Mouse (Mus musculus) bone marrow macrophage, adult 2 months (primary cell): ENCODE measurements around the gene Galm. TPM values are rescaled to one million over a fixed set of nuclear protein-coding genes. Genes with fewer than 3 reads are reported as not detected.

Experiments
- H3K27ac ChIP-seq: 2 replicates; pipeline ENCODE4 v1.5.1; 2012; ENCODE audit warnings: low read depth, low read length; ENCODE audit not compliant: insufficient read depth
- H3K4me1 ChIP-seq: 2 replicates; pipeline ENCODE4 v1.6.1; 2012; ENCODE audit warnings: low read length; ENCODE audit not compliant: control insufficient read depth, insufficient read depth
- H3K4me3 ChIP-seq: 2 replicates; pipeline ENCODE4 v1.5.1; 2012; ENCODE audit warnings: mild to moderate bottlenecking, low read length, moderate library complexity; ENCODE audit not compliant: insufficient read depth
- CTCF ChIP-seq: IDR thresholded peaks from 2 replicates; pipeline ENCODE4 v1.5.1; 2012; ENCODE audit warnings: low read depth, mild to moderate bottlenecking, low read length, moderate library complexity
- POLR2A ChIP-seq: IDR thresholded peaks from 2 replicates; pipeline ENCODE4 v1.6.1; 2012; ENCODE audit warnings: mild to moderate bottlenecking, low read depth, low read length, borderline replicate concordance
- polyA plus RNA-seq: library from polyadenylated mRNA; stranded (reverse); fragments of >200 nt; gene quantifications from 2 replicates; pipeline ENCODE4 v1.2.4, GENCODE M21; 2012; ENCODE audit not compliant: missing spikeins, insufficient read depth, insufficient read length

The Galm gene
- polyA plus RNA-seq, 1 experiment = 18.2 TPM

- H3K4me3 ChIP-seq = no peak overlapping the region
- no peak overlapping the region for H3K27ac ChIP-seq
- TF ChIP-seq POLR2A = no peak
- no peak for TF ChIP-seq CTCF
- H3K4me1 ChIP-seq = peaks cover 25% of the 10 kb centered on the region
Measured at GRCm38 (mm10) chr17:80126166-80126565, 1.1 kb upstream of the Galm start.

GRCm38 (mm10) chr17:80128476-80128990 is 1.3 kb downstream of the Galm start:
- H3K4me1 ChIP-seq = peaks cover 37% of the 10 kb centered on the region
- H3K4me3 ChIP-seq = peak overlapping the region; percentile 55
- H3K27ac ChIP-seq = peak overlapping the region; percentile 94
- TF ChIP-seq CTCF (no peak), POLR2A (no peak)

- Histone ChIP-seq H3K4me3 (no peak overlapping the region), H3K4me1 (peaks cover 37% of the 10 kb centered on the region), H3K27ac (no peak overlapping the region)
- no peak for TF ChIP-seq CTCF
- no peak for TF ChIP-seq POLR2A
Measured at GRCm38 (mm10) chr17:80129387-80129786, 2.1 kb downstream of the Galm start.

- Histone ChIP-seq H3K4me3 (no peak overlapping the region), H3K4me1 (peaks cover 32% of the 10 kb centered on the region), H3K27ac (peak overlapping the region; percentile 9; the same call in 1 of the 2 replicates)
- no peak for TF ChIP-seq POLR2A
- no peak for TF ChIP-seq CTCF
Measured at GRCm38 (mm10) chr17:80130718-80131430, 3.6 kb downstream of the Galm start.

- TF ChIP-seq POLR2A = no peak
- TF ChIP-seq CTCF = no peak
- no peak overlapping the region for H3K27ac ChIP-seq
- H3K4me1 ChIP-seq = peaks cover 32% of the 10 kb centered on the region
- H3K4me3 ChIP-seq = no peak overlapping the region
Measured at GRCm38 (mm10) chr17:80131431-80131766, 4.1 kb downstream of the Galm start.

GRCm38 (mm10) chr17:80131838-80132237 is 4.6 kb downstream of the Galm start:
- no peak overlapping the region for H3K27ac ChIP-seq
- H3K4me3 ChIP-seq = no peak overlapping the region
- TF ChIP-seq POLR2A (no peak), CTCF (no peak)
- peaks cover 30% of the 10 kb centered on the region for H3K4me1 ChIP-seq

- TF ChIP-seq POLR2A = no peak
- TF ChIP-seq CTCF = no peak
- H3K27ac ChIP-seq = no peak overlapping the region
- H3K4me1 ChIP-seq = peaks cover 30% of the 10 kb centered on the region
- H3K4me3 ChIP-seq = no peak overlapping the region
Measured at GRCm38 (mm10) chr17:80132502-80132901, 5.2 kb downstream of the Galm start.

GRCm38 (mm10) chr17:80138434-80139162 is 11.3 kb downstream of the Galm start:
- Histone ChIP-seq H3K4me3 (peak overlapping the region; percentile 51), H3K27ac (peak overlapping the region; percentile 91), H3K4me1 (peaks cover 27% of the 10 kb centered on the region)
- TF ChIP-seq POLR2A (no peak), CTCF (no peak)

- peaks cover 27% of the 10 kb centered on the region for H3K4me1 ChIP-seq
- TF ChIP-seq POLR2A (no peak), CTCF (no peak)
- no peak overlapping the region for H3K27ac ChIP-seq
- no peak overlapping the region for H3K4me3 ChIP-seq
Measured at GRCm38 (mm10) chr17:80139753-80140444, 12.6 kb downstream of the Galm start.
